Mouse (Mus musculus) cerebellum, adult 8-10 months (tissue): ENCODE results near the gene Fthl17b.
"Not testable (repeated sequence)": the region's sequence is repeated elsewhere in the genome, so short reads cannot be mapped to it uniquely, and the experiment has no call there.

Experiments used
- DNase-seq: peaks from one replicate; pipeline ENCODE4 v3.0.0; 2022

Gene Fthl17b

GRCm38 (mm10) chrX:8962875-8963274, at the start of gene Fthl17b:
TSS of gene Fthl17b (minus strand) at chrX:8962975.
- not testable (repeated sequence) for DNase-seq

GRCm38 (mm10) chrX:8986655-8987054, 23.9 kb upstream of the Fthl17b start, which contains the start of gene Fthl17d:
TSS of gene Fthl17d (minus strand) at chrX:8986755.
- DNase-seq = not testable (repeated sequence)

- DNase-seq = not testable (repeated sequence)
These were observed 13.7 kb upstream of the Fthl17b start, which contains the start of gene Fthl17c for GRCm38 (mm10) chrX:8976459-8976858. TSS of gene Fthl17c (minus strand) at chrX:8976559.

- not testable (repeated sequence) for DNase-seq
These were observed 1.8 kb upstream of the Fthl17b start for GRCm38 (mm10) chrX:8964618-8965017.

- peak; percentile 73 for DNase-seq
These were observed 14.5 kb downstream of the Fthl17b start for GRCm38 (mm10) chrX:8948130-8948805.

GRCm38 (mm10) chrX:8944041-8944440, 18.7 kb downstream of the Fthl17b start:
- DNase-seq = no peak

- DNase-seq = no peak
These were observed 35.5 kb downstream of the Fthl17b start for GRCm38 (mm10) chrX:8927308-8927707.

- DNase-seq = no peak
These were observed 40.8 kb downstream of the Fthl17b start for GRCm38 (mm10) chrX:8921813-8922607.

GRCm38 (mm10) chrX:8921080-8921479, 41.7 kb downstream of the Fthl17b start:
- DNase-seq = no peak
